Mouse (Mus musculus): ENCODE measurements around the gene Shb. TPM values are rescaled to one million over a fixed set of nuclear protein-coding genes. Genes with fewer than 3 reads are reported as not detected.

Shb gene
- 10 to 100 TPM; 23.7 to 44.2 (median 32.3) TPM for total RNA-seq (2022)

DNA sequence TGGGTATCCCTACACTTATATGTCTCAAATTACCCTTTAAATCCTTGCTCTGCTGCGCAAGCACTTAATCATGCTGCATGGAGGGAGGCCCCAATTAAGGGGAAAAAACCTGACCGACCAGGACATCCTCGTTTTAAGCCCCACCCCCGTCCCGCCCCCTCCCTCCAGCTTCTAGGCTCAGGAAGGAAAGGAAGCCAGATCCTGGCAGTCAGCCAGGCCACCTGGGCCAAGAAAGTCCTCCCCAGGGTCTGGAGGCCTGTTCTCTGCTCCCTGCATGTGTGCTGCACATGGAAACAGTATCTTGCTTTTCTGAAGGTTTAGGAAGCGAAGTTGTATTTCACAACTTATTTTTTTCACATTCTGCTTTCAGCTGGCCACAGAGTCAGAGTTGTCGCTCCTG lies at the start of gene Shb:
TSS of gene Shb (minus strand) at position 96 of the 400 bp plus-strand sequence.
- peak; percentile 81 for DNase-seq (ENCODE audit: low spot score)

GRCm38 (mm10) chr4:45581095-45581494 lies 48.8 kb upstream of the Shb start:
- DNase-seq (ENCODE audit: low spot score) = no peak

DNA sequence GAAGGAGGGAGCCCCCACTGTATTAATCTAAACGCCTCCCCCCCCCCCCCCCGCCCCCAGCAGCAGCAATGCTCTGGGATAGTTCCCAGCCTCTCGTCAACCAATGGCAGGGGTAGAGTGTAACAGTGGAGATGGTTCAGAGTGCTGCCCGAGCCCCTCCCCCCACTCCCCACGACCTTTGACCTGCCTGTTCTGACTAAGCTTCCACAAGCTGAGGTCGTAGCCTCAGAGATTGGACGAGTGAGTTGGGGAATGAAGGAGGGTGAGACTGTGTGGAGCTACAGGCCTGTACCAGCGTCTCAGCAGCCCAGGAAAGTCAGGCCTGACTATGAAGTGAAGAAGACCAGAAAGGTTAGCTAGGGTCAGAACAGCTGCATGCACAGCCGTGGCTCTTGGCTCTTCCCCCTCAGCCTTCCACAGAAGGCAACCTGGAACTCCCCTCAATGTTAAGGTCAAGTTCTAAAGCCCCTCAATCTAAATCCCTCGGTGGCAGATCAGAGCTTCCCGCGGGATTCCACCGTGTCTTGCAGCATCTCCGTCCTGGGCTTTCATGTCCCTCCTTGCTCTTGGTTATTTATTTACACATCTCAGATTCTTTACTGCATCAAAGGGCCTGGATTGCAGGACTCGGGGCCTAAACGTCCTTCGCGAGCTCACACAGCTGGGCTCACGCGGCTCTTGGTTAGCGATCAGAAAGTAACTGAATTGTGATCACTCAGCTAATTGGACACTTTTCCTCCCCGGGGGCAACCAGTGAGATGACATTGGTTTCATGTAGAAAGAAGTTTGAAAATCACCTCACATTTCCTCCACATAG lies 46.5 kb upstream of the Shb start:
- no peak for DNase-seq (ENCODE audit: low spot score)

GRCm38 (mm10) chr4:45577631-45578030 lies 45.4 kb upstream of the Shb start:
- DNase-seq (ENCODE audit: low spot score) = no peak

DNA sequence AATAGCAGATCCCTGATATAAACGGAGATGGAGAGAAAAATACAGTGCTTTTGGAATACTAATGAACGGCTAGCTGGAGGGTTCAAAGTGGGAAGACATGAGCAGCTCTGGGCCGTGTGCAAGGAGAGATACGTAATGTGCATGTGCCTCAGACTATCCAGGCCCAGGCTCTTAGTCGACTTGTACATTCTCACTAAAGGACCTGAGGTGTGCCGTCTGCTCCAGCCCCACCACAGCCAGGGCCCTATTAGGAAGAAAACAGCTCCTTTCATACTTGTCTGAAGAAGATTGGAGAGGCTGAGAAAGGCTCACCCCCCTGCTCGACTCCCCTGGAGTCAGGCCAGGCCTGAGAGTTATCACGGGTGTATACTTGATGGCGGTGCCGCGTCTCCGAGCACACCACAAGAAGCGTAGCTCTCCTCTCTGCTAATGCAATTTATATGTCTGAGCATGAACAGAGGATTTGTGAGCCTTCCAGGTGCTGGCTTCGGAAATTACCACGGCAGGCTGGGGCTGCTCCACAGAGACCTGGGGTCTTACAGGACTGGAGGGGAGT lies 42.4 kb upstream of the Shb start:
- no peak for DNase-seq (ENCODE audit: low spot score)

DNA sequence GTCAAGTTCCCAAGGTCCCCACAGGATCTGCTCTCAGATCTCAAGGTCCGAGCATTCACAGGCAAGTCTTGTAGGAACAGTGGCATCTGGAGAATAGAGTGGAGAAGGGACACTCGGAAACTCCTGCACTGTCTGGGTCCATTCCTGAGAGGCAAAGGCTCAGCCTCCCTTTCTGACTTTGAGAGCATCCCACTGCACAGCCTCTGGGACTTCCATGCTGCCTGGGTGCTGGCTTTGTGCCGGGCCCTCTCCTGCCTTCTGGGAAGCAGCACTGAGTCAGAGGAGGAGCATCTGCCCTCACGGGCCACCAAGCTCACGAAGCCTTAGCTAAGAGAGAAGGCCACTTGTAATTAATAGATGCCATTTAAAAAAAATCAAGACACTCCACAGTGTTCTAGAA lies 37.3 kb upstream of the Shb start:
- no peak for DNase-seq (ENCODE audit: low spot score)

DNA sequence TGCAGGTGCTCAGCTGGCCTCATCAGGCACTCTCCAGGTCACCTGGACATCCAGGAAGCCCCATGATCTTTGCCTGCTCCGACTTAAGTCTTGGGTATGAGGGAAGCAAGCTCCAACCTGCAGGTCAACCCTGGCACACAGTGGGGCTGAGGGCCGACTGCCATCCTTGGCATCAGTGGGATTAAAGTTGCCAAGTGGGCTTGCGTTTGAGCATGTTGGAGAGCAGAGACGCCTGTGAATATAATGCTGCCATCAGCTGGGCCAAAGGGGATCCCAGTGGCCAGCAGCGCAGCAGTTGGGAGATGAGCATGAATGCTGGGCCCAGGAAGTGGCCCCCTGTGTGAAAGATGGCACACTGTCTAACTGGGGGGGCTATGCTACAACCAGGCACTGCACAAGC lies 25.9 kb upstream of the Shb start:
- no peak for DNase-seq (ENCODE audit: low spot score)

DNA sequence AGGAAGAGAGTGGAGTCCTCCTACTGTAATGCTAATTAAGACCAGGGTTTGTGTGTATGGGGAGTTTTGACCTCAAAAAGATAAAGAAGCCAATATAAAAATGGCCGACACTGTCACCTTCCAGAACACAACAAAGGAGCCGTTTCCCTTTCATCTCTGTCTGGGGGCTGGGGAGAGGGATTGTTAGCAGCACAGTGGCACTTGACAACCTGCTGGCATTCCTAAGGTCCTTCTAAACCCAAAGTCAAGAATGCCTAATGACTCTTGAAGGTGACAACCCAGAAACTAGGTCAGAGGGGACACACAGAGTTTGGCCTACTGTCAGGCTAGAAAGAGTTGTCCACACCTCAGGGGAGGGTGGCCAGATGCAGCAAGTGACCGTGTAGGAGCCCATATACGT lies 20.3 kb upstream of the Shb start:
- DNase-seq (ENCODE audit: low spot score) = no peak

DNA sequence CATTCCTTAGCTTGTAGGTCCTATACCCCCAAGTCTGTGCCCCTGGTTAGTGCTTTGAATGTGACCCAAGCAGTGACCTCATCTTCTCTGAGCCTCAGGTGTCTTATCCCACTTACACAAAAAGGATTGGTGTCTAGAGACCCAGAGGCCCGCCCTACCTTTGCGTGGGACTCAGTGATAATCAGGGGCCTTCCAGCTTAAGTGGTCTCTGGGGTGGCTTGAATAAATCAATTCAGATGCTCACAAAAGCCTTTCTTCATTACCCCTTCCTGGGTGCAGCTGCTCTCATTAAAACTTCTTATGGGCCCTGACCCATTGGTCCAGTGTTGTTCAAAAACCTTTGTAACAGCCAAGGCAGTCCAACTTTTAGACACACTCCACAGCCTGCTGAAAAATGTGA lies 18.7 kb upstream of the Shb start:
- DNase-seq (ENCODE audit: low spot score) = no peak

GRCm38 (mm10) chr4:45549514-45549913 lies 17.2 kb upstream of the Shb start:
- no peak for DNase-seq (ENCODE audit: low spot score)

GRCm38 (mm10) chr4:45545851-45546250 lies 13.6 kb upstream of the Shb start:
- no peak for DNase-seq (ENCODE audit: low spot score)

- no peak for DNase-seq (ENCODE audit: low spot score)
These were observed 11.3 kb upstream of the Shb start for GRCm38 (mm10) chr4:45543481-45544051.

GRCm38 (mm10) chr4:45540151-45540933 lies 8.1 kb upstream of the Shb start:
- DNase-seq (ENCODE audit: low spot score) = no peak

DNA sequence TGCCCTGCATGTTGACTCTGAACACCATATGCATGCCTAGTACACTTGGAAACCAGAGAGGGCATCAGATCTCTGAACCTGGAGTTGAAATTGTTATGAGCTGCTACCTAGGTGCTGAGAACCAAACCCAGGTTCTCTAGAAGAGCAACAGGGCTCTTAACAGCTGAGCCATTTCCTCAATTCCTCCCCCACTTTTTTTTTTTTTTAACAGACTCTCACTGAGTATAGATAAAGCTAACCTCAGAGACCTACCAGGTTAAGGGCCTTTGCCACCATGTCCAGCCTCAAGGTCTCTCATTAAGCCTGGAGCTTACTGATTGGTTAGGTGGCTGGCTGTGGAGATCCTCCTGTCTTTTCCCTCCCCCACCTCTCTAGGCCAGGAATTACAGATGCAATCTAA lies 6.9 kb upstream of the Shb start:
- no peak for DNase-seq (ENCODE audit: low spot score)

- DNase-seq (ENCODE audit: low spot score) = no peak
These were observed 1.2 kb upstream of the Shb start for GRCm38 (mm10) chr4:45533436-45533940.

GRCm38 (mm10) chr4:45530662-45531542 lies 1.4 kb downstream of the Shb start:
- peak; percentile 94 for DNase-seq (ENCODE audit: low spot score)

- DNase-seq (ENCODE audit: low spot score) = no peak
These were observed 2.2 kb downstream of the Shb start for GRCm38 (mm10) chr4:45529986-45530597.

GRCm38 (mm10) chr4:45529201-45529985 lies 2.9 kb downstream of the Shb start:
- no peak for DNase-seq (ENCODE audit: low spot score)

- no peak for DNase-seq (ENCODE audit: low spot score)
These were observed 3.7 kb downstream of the Shb start for GRCm38 (mm10) chr4:45528355-45529198.

All from heart, adult 8-10 months (tissue).